Mouse (Mus musculus) frontal cortex, postnatal 14 days (tissue): ENCODE measurements around the gene Cdc45.

Experiments
- DNase-seq, 2 experiments: peaks; one replicate each; pipeline ENCODE4 v3.0.0; 2022; ENCODE audit warnings: low spot score in 2 of 2

Gene Cdc45

DNA sequence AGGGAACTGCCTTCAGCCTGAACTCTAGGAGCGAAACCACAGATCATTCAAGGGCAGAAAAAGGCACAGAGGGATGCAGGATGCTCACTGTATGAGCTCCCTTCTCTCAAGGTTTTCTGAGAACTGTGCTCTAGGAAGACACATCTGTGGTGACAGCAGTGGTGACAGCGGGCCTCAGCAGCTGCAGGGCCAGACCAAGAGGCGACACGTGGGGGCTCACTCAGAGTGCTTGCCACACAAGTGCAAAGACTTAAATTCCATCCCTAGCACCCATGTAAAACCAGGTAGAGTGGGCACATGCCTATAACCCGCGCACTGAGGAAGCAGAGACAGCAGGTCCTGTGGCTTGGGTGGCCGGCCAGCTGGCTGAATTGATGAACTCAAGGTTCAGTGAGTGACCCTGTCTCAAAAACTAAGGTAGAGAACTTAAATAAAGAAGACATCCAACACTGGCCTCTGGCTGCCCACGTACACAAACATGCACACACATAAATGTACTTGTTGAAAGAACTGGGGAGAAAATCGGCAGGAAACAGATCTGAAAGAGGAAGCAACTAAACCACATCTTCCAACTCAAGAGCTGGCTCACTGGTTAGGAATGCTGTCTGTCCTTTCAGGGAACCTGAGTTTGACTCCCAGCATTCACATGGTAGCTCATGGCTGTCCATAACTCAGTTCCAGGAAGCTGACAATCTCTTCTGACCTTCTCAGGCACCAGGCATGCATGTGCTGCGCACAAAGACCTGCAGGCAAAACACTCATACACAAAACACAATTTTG lies 23.0 kb downstream of the Cdc45 start:
- no peak for DNase-seq

DNA sequence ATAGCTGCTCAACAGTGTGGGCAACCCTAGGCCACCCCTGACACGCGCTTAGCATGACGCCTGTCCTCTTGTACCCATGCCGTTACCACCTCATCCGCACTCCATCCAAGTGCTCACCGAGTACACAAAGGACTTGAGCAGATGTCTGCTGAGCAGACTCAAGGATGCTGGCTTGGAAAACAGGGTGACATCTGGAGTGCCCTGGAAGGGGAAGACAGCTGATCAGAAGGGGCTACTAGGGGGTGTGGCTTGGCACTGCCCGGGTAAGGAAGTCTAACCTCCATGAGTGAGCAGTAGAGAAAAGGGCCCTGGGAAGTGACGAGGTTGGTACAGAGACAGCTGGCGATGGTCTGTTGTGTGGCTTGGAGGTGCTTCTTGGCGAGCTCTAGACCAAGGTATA lies 25.1 kb downstream of the Cdc45 start:
- no peak for DNase-seq

DNA sequence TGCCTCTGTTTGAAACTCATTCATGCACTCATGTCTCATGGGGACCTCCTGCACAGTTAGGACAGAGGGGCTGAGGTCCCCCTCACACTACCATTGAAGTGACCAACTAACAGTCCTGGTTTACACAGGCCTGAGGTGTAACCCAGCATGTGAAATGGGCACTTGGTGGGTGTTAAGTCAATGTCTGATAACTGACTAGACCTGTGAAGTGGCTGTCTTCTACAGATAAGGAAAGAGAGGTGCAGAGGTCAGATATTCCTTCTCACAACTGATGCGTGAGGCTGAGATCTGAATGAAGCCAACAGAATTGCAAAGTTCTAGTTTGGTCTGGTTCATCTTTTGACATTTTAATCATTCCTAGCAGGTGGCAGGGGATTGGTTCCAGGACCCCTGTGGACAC lies 26.3 kb downstream of the Cdc45 start:
- DNase-seq = no peak

DNA sequence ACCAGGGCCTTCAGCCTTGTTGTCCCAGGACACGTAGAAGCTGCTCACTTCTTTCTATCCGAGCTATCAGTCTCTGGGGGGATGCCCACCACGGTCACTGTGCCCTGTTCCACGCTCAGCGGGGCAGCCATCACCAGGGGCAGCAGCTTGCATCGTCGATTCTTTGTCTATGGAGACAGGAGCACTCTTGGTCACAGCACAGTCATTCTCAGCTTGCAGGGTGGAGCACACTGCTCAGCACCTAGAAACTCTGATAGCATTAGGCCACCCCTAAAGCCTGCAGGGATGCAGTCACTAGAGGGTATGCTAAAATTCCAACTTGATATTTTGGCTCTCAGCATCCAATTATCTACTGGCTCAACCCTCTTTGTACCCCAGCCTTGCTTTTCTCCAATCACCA lies 26.8 kb downstream of the Cdc45 start:
- no peak for DNase-seq

DNA sequence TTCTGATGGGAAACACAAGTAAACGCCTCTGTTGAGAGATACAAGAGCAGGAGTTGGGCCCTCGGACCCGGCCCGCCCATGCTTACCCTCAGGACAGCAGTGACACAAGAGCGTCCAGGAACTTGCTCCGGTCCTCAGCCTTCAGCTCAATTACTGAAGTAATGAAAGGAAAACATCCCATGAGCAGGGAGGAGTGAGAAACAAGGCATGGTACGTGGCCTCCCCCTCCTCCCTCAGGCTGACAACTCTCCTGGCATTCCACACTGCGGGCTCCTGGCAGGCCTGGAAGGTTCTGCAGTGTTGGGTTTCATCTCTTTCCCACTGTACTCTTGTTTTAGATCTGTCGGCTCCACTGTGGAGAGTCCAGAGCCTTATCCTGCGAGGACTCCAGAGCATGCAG lies 30.0 kb downstream of the Cdc45 start:
- DNase-seq = no peak

DNA sequence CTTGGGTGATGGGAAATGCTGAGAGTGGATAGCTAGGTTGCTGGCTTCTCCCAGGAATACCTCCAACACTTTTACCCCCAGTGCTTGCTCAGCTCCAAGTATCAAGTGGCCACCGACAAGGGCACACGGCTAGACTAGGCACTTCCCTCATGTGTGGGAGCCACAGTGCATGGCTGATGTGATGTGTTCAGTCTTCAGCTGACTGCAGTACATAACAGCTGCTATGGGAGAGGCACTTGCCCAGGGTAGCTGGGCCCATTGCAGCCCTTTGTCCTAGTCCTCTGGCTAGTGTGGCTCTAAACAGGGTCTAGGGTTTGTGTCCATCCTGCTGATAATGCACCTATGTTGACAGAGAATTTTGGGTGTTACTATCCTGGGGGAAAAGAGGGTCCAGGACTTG lies 33.3 kb downstream of the Cdc45 start:
- no peak for DNase-seq

DNA sequence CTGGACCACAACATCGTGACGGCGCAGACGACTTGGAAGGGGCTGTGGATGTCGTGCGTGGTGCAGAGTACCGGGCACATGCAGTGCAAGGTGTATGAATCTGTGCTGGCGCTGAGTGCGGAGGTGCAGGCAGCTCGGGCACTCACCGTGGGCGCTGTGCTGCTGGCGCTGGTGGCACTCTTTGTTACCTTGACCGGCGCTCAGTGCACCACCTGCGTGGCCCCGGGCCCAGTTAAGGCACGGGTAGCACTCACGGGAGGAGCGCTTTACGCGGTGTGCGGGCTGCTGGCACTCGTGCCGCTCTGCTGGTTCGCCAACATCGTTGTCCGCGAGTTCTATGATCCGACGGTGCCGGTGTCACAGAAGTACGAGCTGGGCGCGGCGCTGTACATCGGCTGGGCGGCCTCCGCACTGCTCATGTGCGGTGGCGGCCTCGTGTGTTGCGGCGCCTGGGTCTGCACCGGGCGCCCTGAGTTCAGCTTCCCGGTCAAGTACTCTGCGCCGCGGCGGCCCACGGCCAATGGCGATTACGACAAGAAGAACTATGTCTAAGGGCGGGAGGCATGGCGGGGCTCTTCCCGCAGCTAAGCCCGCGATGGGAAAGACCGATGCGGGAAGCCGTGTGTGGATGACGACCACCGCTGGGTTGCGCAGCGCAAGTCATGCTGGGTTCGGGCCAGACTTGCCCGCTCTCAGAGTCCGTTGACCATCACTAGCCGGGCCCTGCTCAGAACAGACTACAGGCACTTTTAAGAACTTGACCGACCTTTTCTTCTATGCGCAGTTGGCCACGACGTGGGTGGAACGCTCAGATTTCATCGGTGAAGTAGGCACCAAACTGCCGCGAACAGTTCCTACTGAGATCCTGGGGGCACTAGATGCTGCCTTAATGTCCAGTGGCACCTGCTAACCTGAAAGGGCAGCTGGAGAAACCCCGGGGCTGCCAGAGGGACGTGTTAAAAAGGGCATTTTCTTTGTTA lies 34.4 kb downstream of the Cdc45 start:
- no peak for DNase-seq

DNA sequence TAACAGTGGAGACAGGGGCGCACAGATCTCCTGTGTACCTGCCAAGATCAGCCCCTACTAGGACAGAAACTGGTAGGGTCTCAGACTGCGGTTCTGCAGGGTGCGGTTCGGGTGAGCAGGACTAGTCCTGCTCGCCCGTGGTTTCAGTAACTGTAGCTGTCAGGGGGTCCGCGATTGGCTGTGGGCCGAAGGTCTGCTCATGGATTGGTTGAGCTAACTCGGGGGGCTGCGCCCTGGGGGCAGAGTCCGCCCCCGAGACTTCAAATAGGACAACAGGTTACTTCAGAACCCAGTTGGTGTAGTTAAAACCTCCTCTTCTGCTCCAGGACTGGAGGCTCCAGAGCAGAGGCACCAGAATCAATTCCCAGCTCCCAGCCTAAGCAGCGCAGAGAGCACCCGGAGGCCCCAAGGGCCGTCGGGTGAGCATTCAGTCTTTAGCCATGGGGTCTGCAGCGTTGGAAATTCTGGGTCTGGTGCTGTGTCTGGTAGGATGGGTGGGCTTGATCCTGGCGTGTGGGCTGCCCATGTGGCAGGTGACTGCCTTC lies 35.2 kb downstream of the Cdc45 start, which contains the start of gene Cldn5:
Gene Cldn5 (plus strand): TSS at position 292 of the 545 bp plus-strand sequence.
- no peak for DNase-seq

DNA sequence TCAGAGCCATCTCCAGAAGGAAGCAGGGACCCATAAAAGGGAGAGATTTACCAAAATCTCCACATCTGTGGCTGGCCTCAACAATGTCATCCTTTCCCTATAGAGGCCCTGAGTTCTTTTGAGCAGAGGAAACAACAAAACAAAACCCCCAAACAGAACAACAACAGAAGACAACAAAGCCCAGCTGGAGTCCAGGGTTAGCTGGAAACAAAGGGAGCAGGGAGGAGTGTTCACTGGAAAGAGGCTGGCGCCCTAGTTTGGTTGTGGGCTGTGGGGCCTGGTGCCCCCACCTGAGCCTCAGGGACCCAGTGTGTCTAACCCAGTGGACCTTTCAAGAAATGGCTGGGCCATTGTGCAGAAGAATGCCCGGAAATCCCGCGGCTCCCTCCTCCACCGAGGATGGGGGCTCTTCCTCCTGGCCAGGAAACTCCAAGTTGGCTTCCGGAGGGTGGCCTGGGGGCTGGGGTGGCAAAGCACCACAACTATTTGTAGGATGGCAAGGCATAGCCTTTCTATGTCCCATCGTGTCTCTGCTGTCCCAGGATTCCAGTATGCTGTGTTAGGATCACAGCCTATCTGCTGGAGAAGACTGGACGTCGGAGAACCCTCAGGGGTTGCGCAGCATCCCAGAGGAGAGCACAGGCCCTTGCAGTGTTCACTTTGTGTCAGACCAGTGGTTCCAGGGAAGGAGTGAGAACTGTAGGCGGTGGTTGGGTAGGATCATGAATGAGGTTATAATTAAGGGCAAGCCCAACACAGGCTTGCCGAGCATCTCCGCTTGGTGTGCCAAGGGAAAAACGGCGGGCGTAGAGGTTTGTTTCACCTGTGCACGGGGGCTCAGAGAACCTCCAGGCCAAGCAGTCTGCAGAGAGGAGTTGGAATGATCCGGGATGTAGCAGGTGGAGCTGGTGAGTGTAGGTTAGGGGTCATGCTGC lies 35.9 kb downstream of the Cdc45 start:
- DNase-seq = no peak

DNA sequence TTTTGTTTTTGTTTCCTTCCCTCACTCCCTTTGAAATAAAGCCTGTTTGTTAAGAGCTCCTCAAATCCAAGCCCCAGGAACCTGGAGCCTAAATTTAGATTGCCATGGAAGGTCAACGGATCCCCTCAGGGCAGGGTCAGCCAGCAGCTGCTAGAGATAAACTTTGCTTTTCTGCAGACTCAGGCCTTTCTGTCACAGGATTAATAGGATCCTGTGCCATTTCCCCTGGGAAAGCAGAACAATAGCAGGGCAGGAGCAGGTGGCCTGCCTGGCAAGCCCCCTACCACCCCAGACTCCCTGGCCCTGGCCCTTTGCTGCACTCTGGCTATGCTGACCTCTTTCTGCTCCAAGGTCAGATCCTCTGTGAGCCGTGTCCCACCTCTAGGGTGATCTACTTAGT lies 37.9 kb downstream of the Cdc45 start:
- DNase-seq = no peak

DNA sequence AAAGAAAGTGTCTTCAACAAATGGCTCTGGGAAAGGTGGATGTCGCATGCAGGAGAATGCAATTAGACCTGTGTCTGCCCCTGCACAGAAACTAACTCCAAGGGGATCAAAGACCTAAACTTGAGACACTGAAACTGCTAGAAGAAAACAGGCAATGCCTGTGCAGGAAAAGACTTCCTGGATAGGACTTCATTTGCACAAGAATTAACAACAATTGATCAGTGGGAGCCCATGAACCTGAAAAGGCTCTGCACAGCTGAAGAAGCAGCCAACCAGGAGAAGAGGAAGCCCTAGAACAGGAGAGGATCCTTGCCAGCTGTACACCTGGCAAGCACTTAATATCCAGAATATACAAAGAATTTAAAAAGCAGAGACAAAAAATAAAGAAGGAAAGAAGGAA lies 42.3 kb downstream of the Cdc45 start:
- no peak for DNase-seq

DNA sequence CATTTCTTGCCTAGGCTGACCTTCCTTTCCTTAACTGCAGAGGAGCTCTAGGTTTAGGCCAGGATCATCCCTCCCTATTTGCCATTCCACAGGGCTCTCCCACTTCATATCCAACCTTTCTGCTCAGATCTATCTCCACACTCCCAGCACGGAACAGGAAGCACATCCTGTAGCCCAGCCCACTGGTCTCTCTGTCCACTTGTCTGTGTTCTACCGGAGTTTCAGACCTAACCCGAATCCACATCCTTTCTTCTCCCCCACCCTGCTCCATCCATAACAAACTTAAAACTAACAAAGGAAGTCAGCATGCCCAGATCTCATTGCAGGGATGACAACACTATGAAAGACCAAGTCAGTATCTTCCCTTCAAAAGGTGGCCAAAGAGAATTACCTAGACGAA lies 45.4 kb downstream of the Cdc45 start:
- DNase-seq = no peak

DNA sequence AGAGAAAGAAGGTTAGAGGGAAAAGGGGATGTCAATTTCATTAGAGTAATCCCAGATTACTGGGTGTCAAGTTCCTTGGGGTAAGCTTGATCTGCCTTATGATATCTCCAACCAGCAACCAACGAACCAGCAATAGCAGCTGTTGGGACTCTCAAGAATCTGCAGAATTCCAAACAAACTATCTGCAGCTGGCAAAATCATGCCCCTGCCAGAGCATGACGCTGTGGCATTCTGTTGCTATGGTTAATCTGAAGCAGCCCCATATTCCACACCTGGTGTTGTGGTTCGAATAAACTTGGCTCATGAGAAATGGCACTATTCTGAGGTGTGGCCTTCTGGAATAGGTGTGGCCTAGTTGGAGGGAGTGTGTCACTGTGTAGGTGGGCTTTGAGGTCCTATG lies 48.8 kb downstream of the Cdc45 start:
- DNase-seq = no peak

DNA sequence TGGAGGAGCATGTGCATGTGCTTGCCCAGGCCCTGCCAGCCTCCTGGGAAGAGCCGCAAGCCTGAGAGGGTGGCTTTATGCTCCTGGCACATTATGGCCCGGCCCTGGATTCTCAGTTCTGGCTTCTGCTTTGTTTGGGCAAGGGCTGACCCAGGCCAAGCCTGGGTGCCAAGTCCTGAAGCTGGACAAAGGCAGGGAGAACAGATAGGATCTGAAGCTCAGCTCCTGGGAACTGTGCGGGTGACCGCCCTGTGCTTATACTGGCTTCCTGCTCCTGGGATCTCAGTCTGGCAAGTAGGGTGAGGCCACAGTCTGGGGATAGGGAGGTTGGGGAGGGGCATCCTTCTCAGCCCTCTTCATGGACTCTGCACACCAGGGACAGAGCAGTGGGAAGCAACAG lies 50.1 kb downstream of the Cdc45 start:
- no peak for DNase-seq

DNA sequence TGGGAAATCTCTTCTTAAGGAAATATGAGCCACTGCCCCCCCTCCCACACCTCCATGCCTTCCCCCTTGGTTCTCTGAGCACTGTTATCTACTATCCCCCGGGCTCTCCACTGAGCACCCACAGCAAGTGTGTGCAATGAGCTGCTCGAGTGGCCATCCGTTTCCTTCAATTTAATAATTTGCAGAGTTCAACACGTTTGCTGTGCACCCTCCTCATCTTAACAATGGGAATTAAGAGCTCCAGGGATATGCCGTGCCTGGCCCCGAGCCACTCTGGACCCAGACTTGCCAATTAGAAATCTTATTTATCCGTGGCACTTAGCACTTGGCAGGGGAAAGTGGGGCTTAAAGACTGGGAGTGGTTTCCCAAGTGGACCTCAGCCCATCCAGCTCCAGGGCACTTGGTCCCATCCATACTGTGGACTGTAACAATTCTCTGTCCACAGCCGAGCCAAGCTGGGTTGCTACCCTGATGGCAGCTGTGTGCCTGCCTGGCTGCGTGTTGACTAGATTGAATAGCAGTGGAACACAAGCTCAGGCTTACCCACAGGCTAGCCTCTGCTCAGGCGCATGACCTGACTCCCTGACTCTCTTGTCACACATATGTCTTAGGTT lies 59.8 kb downstream of the Cdc45 start:
- no peak for DNase-seq

DNA sequence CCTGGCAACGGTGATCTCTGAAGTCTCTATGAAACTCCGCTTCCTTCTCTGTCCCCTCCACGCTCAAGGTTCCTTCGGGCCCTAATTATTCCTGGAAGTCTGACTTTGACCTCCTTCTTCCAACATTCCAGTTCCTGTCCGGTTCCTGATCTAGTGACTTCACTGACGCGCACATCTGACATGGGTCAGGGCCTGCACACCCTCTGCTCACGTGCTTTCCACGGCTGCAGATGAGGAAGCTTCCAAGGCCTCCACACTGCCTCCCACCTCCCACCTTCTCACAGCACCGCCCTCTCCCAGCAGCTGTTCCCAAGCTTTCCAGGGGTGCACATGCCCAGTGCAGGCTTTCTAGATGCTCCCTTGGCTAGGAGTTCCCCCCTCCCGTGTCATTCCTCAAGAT lies 60.7 kb downstream of the Cdc45 start:
- DNase-seq = no peak

DNA sequence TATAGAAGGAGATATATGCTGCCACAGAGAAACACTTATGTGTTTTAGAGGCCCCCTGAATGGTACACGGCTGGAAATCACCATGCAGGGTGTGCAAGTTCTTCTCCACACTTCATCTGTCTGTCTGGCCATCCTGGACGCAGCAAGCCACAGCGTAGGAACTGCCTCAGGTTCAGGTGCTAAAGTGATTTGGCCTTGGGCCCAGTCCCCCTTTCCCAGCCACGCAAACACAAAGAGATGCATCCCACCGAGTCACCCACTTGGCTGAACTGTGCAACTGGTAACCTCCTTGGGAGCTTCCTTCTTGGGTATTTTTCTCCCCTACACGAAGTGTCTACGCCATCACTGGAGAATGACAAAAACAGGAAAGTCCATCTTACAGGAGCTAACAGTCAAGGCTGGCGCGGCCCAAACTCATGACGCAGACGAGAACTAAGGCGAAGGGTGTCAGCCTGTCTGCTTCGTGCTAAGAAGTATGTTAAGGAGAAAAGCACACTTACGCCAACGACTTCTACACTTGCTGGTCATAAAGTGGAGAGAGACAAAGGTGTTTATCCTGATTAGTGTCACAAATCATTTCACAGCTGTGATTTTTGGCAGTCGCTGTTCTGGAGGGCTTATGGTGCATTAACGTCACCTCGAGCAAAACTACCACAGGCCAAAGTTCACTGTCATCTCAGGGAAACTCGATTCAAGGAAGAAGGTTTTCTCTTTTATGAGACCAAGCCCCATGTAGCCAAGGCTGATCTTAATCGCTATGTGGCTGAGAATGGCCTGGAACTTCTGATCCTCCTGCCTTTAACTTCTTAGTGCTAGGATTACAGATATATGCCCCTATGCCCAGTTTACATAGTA lies 65.3 kb downstream of the Cdc45 start:
- DNase-seq = no peak

DNA sequence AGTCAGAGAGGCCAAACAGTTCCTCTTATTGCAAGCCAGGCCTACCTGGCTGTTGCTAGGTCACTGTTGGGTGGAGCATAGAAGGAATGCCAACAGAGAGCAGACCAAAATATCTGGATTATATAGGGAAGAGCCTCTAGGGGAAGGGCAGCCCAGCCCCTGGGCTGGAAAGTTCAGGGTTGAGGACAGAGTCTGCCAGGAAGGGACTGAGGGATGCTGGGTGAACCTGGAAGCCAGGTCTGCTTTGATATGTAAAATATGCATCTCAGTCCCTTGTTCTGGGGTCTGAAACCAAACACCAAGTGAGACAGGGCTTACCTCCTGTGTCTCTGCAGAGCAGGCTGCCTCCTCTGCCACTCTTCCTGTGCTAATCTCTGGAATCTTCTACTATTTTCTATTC lies 73.5 kb downstream of the Cdc45 start:
- no peak for DNase-seq

DNA sequence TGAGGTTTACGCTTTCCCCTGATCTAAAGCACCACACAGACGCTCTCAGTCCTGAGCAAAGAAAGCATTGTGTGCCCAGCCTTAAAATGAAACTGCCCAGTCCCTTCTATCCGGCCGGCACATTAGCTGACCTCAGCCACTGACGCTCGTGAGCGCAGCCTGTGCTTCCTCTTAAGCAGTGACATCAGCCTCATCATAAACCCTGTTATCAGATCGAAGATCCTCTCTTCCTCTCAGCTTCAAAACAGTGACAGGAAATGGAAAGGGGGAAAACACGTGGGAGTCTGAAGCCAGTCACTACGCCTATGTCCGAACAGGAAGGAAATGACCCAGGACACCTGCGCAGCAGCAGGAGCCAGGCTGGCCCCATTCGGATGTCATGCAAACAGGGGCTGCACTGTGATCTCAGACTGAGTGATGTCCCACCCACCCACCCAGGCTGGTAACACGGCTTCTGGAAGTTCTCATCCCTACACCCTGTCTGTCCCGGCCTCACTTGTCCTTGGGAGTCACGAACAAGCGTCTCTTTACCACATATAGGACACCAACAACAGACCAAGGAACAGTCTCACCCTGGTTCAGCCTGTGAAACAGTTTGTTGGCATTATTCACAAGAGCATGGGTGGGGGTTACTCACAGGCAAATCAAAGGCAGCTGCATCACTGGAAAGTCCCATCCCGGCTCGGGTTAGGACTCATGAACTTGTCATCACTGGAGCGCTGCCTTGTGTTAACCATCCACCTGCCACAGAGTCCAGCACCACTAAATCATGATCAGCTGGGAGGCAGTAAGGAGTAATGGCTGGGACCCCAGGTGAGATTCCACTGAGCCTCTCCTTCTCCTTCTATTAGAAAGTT lies 78.5 kb downstream of the Cdc45 start:
- DNase-seq = no peak
